Mouse (Mus musculus): Measurements from ENCODE around the gene 4933428M09Rik. TPM values are rescaled to one million over a fixed set of nuclear protein-coding genes. Genes with fewer than 3 reads are reported as not detected.

The 4933428M09Rik gene
- polyA plus RNA-seq, 1 experiment = not detected

- H3K36me3 ChIP-seq (ENCODE audit: control insufficient read depth, insufficient read depth, low read length) = no peaks in the 10 kb centered on the region
- no peak overlapping the region for H3K4me3 ChIP-seq (ENCODE audit: insufficient read depth, low read depth, low read length)
- no peak for DNase-seq
- H3K27me3 ChIP-seq (replicated peaks; ENCODE audit: control insufficient read depth, insufficient read depth, low read length) = no peaks in the 10 kb centered on the region
- no peak for TF ChIP-seq CTCF (conservative IDR thresholded peaks at IDR 0.05; ENCODE audit: insufficient read depth, insufficient read length, low read depth, low read length)
- TF ChIP-seq POLR2A (IDR thresholded peaks at IDR 0.05; ENCODE audit: low read depth, low read length) = no peak
- no peaks in the 10 kb centered on the region for H3K4me1 ChIP-seq (ENCODE audit: control insufficient read depth, insufficient read depth, low read length)
- H3K27ac ChIP-seq (ENCODE audit: insufficient read depth, low read depth, low read length) = no peak overlapping the region
- 80% methylated on average over 5 of the region's 5 CpGs for WGBS
These were observed 37.4 kb downstream of the 4933428M09Rik start for GRCm38 (mm10) chrX:139216409-139216808.

- Histone ChIP-seq H3K27me3 (replicated peaks; ENCODE audit: control insufficient read depth, insufficient read depth, low read length) (no peaks in the 10 kb centered on the region), H3K4me1 (ENCODE audit: control insufficient read depth, insufficient read depth, low read length) (no peaks in the 10 kb centered on the region), H3K4me3 (ENCODE audit: insufficient read depth, low read depth, low read length) (peak overlapping the region; percentile 49), H3K36me3 (ENCODE audit: control insufficient read depth, insufficient read depth, low read length) (no peaks in the 10 kb centered on the region), H3K27ac (ENCODE audit: insufficient read depth, low read depth, low read length) (no peak overlapping the region)
- DNase-seq = peak; percentile 23
- TF ChIP-seq CTCF (conservative IDR thresholded peaks at IDR 0.05; ENCODE audit: insufficient read depth, insufficient read length, low read depth, low read length) = no peak
- no peak for TF ChIP-seq POLR2A (IDR thresholded peaks at IDR 0.05; ENCODE audit: low read depth, low read length)
- 1% methylated on average over 22 of the region's 22 CpGs for WGBS
These were observed 38.1 kb downstream of the 4933428M09Rik start for GRCm38 (mm10) chrX:139216991-139217593.

GRCm38 (mm10) chrX:139217776-139218175 lies 38.7 kb downstream of the 4933428M09Rik start:
- DNase-seq = peak; percentile 71
- 19% methylated on average over 10 of the region's 10 CpGs for WGBS
- H3K27me3 ChIP-seq (replicated peaks; ENCODE audit: control insufficient read depth, insufficient read depth, low read length) = no peaks in the 10 kb centered on the region
- no peaks in the 10 kb centered on the region for H3K36me3 ChIP-seq (ENCODE audit: control insufficient read depth, insufficient read depth, low read length)
- TF ChIP-seq POLR2A (IDR thresholded peaks at IDR 0.05; ENCODE audit: low read depth, low read length) = no peak
- no peak for TF ChIP-seq CTCF (conservative IDR thresholded peaks at IDR 0.05; ENCODE audit: insufficient read depth, insufficient read length, low read depth, low read length)
- H3K27ac ChIP-seq (ENCODE audit: insufficient read depth, low read depth, low read length) = no peak overlapping the region
- no peaks in the 10 kb centered on the region for H3K4me1 ChIP-seq (ENCODE audit: control insufficient read depth, insufficient read depth, low read length)
- peak overlapping the region; percentile 22; the same call in 1 of the 2 replicates for H3K4me3 ChIP-seq (ENCODE audit: insufficient read depth, low read depth, low read length)

- TF ChIP-seq POLR2A (IDR thresholded peaks at IDR 0.05; ENCODE audit: low read depth, low read length) (no peak), CTCF (conservative IDR thresholded peaks at IDR 0.05; ENCODE audit: insufficient read depth, insufficient read length, low read depth, low read length) (peak; percentile 42)
- Histone ChIP-seq H3K4me1 (ENCODE audit: control insufficient read depth, insufficient read depth, low read length) (no peaks in the 10 kb centered on the region), H3K4me3 (ENCODE audit: insufficient read depth, low read depth, low read length) (no peak overlapping the region), H3K27me3 (replicated peaks; ENCODE audit: control insufficient read depth, insufficient read depth, low read length) (no peaks in the 10 kb centered on the region), H3K27ac (ENCODE audit: insufficient read depth, low read depth, low read length) (no peak overlapping the region), H3K36me3 (ENCODE audit: control insufficient read depth, insufficient read depth, low read length) (no peaks in the 10 kb centered on the region)
- 25% methylated on average over 2 of the region's 2 CpGs for WGBS
- DNase-seq = peak; percentile 51
These were observed 40.0 kb downstream of the 4933428M09Rik start for GRCm38 (mm10) chrX:139219017-139219416.

GRCm38 (mm10) chrX:139220830-139221229 lies 41.8 kb downstream of the 4933428M09Rik start:
- H3K4me3 ChIP-seq (ENCODE audit: insufficient read depth, low read depth, low read length) = no peak overlapping the region
- TF ChIP-seq POLR2A (IDR thresholded peaks at IDR 0.05; ENCODE audit: low read depth, low read length) (no peak), CTCF (conservative IDR thresholded peaks at IDR 0.05; ENCODE audit: insufficient read depth, insufficient read length, low read depth, low read length) (no peak)
- H3K4me1 ChIP-seq (ENCODE audit: control insufficient read depth, insufficient read depth, low read length) = no peaks in the 10 kb centered on the region
- WGBS = 88% methylated on average over 4 of the region's 4 CpGs
- H3K27me3 ChIP-seq (replicated peaks; ENCODE audit: control insufficient read depth, insufficient read depth, low read length) = no peaks in the 10 kb centered on the region
- DNase-seq = no peak
- no peak overlapping the region for H3K27ac ChIP-seq (ENCODE audit: insufficient read depth, low read depth, low read length)
- no peaks in the 10 kb centered on the region for H3K36me3 ChIP-seq (ENCODE audit: control insufficient read depth, insufficient read depth, low read length)

- DNase-seq = no peak
- Histone ChIP-seq H3K27me3 (replicated peaks; ENCODE audit: control insufficient read depth, insufficient read depth, low read length) (no peaks in the 10 kb centered on the region), H3K27ac (ENCODE audit: insufficient read depth, low read depth, low read length) (no peak overlapping the region), H3K4me3 (ENCODE audit: insufficient read depth, low read depth, low read length) (no peak overlapping the region), H3K36me3 (ENCODE audit: control insufficient read depth, insufficient read depth, low read length) (no peaks in the 10 kb centered on the region), H3K4me1 (ENCODE audit: control insufficient read depth, insufficient read depth, low read length) (no peaks in the 10 kb centered on the region)
- WGBS = 61% methylated on average over 3 of the region's 3 CpGs
- no peak for TF ChIP-seq CTCF (conservative IDR thresholded peaks at IDR 0.05; ENCODE audit: insufficient read depth, insufficient read length, low read depth, low read length)
- no peak for TF ChIP-seq POLR2A (IDR thresholded peaks at IDR 0.05; ENCODE audit: low read depth, low read length)
These were observed 42.9 kb downstream of the 4933428M09Rik start for GRCm38 (mm10) chrX:139221893-139222292.

Other genes with a start within 250 kb of the 4933428M09Rik start
- 0.05 and 0.29 TPM in 2 replicates for gene Serpina7, start 94.0 kb upstream of the 4933428M09Rik start, polyA plus RNA-seq (2012; rRNA removed)
- not detected in 2 replicates for gene 4930513O06Rik, start 93.0 kb upstream of the 4933428M09Rik start, polyA plus RNA-seq (2012; rRNA removed)
- 0.76 and 1.2 TPM in 2 replicates for gene Mum1l1, start 30.8 kb downstream of the 4933428M09Rik start, polyA plus RNA-seq (2012; rRNA removed)
- gene Trap1a, start 154.5 kb downstream of the 4933428M09Rik start, polyA plus RNA-seq (2012; rRNA removed) = not detected in 2 replicates

Measured in kidney, adult 2 months (tissue).